Mouse (Mus musculus): ENCODE measurements at regions not wholly inside any gene's neighbourhood (a gene's known extent, or its start where the extent isn't known, plus 50 kb on each side); places are given as distances from the start of the nearest gene placed in this dataset.
A peak's percentile ranks its signal among the peaks of the same experiment; 100 is the strongest.

DNA sequence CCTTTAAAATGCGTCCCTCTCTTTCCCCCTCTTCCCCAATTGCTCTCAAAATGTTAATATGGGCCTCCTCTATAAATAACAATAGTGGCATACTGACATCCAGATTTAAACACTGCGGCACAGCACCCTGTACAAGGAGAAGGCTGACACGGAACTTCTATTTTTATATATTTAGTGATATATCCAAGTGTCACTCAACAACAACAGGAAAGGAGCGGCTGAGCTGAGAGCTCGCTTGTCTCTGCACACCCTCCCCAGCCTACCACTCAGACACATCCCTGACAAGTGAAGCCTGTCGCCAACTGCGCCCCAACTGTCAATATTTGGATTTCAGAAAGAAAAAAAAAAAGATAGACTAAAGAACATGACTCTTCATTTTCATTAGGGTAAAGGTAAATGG is 282.2 kb downstream of the Nuf2 start:
- no peak for TF ChIP-seq CTCF (IDR thresholded peaks at IDR 0.05; ENCODE audit: low read depth, low read length)
- TF ChIP-seq POLR2A (IDR thresholded peaks at IDR 0.05; ENCODE audit: extremely low read depth, insufficient read depth, low read length) = no peak
- WGBS = 59% methylated on average over 7 of the region's 7 CpGs
- DNase-seq (ENCODE audit: extremely low read depth, low read depth, low spot score) = peak; percentile 26

DNA sequence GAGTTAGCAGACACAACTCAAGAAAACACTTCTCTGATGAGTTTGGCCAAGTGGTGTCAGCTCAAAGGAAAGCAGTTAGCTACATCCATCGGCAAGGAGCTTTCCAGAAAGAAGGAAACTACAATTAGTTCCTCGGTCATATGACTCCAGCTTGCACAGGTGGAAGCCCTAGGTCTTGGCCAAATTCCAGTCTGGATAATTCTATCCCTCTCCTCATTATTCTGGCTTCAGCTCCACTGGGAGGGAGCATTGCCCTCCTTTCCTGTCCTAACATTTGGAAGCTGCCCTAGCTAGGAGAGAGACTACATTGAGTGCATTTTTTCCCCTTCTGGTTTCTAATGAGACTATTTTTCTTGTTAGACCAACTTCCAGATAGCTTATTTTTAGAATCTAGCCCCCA is 290.9 kb downstream of the Nuf2 start:
- Histone ChIP-seq H3K4me1 (ENCODE audit: control insufficient read depth, insufficient read depth, low read length) (no peaks in the 10 kb centered on the region), H3K4me3 (ENCODE audit: insufficient read depth, low read depth, low read length) (no peak overlapping the region), H3K9ac (ENCODE audit: low read depth, low read length) (no peak overlapping the region), H3K79me2 (ENCODE audit: control insufficient read depth, insufficient read depth, low read length) (no peaks in the 10 kb centered on the region), H3K27me3 (ENCODE audit: control insufficient read depth, insufficient read depth, low read length) (peaks cover 7% of the 10 kb centered on the region; the same call in 1 of the 2 replicates), H3K36me3 (ENCODE audit: control insufficient read depth, insufficient read depth, low read length) (no peaks in the 10 kb centered on the region), H3K27ac (replicated peaks; ENCODE audit: insufficient read depth, low read depth, low read length) (no peak overlapping the region)
- 91% methylated on average over 2 of the region's 2 CpGs for WGBS
- DNase-seq (ENCODE audit: extremely low read depth, low read depth, low spot score) = no peak
- TF ChIP-seq CTCF (IDR thresholded peaks at IDR 0.05; ENCODE audit: low read depth, low read length) (no peak), POLR2A (IDR thresholded peaks at IDR 0.05; ENCODE audit: extremely low read depth, insufficient read depth, low read length) (no peak)

More for the DNA sequence above, 282.2 kb downstream of the Nuf2 start:
- no peak overlapping the region for H3K9ac ChIP-seq (ENCODE audit: low read depth, low read length)
- no peak overlapping the region for H3K4me3 ChIP-seq (ENCODE audit: insufficient read depth, low read depth, low read length)
- no peaks in the 10 kb centered on the region for H3K79me2 ChIP-seq (ENCODE audit: control insufficient read depth, insufficient read depth, low read length)
- no peaks in the 10 kb centered on the region for H3K36me3 ChIP-seq (ENCODE audit: control insufficient read depth, insufficient read depth, low read length)
- H3K27me3 ChIP-seq (ENCODE audit: control insufficient read depth, insufficient read depth, low read length) = no peaks in the 10 kb centered on the region
- H3K4me1 ChIP-seq (ENCODE audit: control insufficient read depth, insufficient read depth, low read length) = no peaks in the 10 kb centered on the region
- H3K27ac ChIP-seq (replicated peaks; ENCODE audit: insufficient read depth, low read depth, low read length) = no peak overlapping the region

DNA sequence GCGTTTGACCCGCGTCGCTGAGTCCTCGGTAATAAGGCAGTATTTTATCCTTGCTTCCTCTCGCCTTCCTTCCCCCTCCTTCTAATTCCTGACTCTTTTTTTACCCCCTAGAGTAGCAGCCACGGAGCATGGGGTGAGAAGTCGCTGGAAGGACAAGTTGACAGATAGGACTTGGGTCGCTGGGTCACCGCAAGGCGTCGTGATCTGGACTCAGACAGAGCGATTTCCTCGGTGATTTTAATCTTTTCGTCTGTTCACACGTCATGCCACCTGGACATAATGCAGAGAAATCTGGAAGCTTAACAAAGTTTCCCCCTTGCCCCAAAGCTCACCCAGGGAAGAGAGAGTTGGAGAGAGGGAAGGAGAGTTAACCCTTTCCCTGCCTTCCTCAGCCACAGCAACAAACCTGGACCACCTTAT is 292.6 kb downstream of the Nuf2 start:
- Histone ChIP-seq H3K27ac (replicated peaks; ENCODE audit: insufficient read depth, low read depth, low read length) (no peak overlapping the region), H3K4me1 (ENCODE audit: control insufficient read depth, insufficient read depth, low read length) (no peaks in the 10 kb centered on the region), H3K27me3 (ENCODE audit: control insufficient read depth, insufficient read depth, low read length) (peaks cover 7% of the 10 kb centered on the region; the same call in 1 of the 2 replicates), H3K9ac (ENCODE audit: low read depth, low read length) (no peak overlapping the region), H3K4me3 (ENCODE audit: insufficient read depth, low read depth, low read length) (no peak overlapping the region), H3K36me3 (ENCODE audit: control insufficient read depth, insufficient read depth, low read length) (no peaks in the 10 kb centered on the region), H3K79me2 (ENCODE audit: control insufficient read depth, insufficient read depth, low read length) (no peaks in the 10 kb centered on the region)
- TF ChIP-seq CTCF (IDR thresholded peaks at IDR 0.05; ENCODE audit: low read depth, low read length) (no peak), POLR2A (IDR thresholded peaks at IDR 0.05; ENCODE audit: extremely low read depth, insufficient read depth, low read length) (no peak)
- WGBS = 31% methylated on average over 16 of the region's 16 CpGs
- no peak for DNase-seq (ENCODE audit: extremely low read depth, low read depth, low spot score)

DNA sequence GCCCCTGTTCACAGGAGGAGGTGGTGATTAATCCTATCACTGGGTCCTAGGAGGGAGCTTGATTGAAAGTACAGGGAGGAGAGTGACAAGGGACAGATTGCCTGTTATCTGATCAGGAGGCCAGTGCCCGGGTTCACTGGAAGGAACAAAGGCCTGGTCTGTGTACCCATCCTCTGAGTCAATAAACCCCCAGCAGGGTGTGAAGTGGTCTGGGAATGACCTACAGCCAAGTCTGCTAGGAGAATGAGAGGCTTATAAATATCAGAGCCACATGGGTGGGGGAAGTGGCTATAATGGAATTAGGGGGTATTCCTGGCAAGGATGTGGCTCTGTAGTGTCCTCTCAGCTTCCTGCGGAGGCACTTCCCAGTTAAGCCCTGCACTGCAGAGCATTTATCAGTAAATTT is 296.0 kb downstream of the Nuf2 start:
- Histone ChIP-seq H3K4me1 (ENCODE audit: control insufficient read depth, insufficient read depth, low read length) (no peaks in the 10 kb centered on the region), H3K27me3 (ENCODE audit: control insufficient read depth, insufficient read depth, low read length) (peaks cover 7% of the 10 kb centered on the region; the same call in 1 of the 2 replicates), H3K36me3 (ENCODE audit: control insufficient read depth, insufficient read depth, low read length) (no peaks in the 10 kb centered on the region), H3K4me3 (ENCODE audit: insufficient read depth, low read depth, low read length) (no peak overlapping the region), H3K9ac (ENCODE audit: low read depth, low read length) (no peak overlapping the region), H3K27ac (replicated peaks; ENCODE audit: insufficient read depth, low read depth, low read length) (no peak overlapping the region), H3K79me2 (ENCODE audit: control insufficient read depth, insufficient read depth, low read length) (no peaks in the 10 kb centered on the region)
- no peak for TF ChIP-seq CTCF (IDR thresholded peaks at IDR 0.05; ENCODE audit: low read depth, low read length)
- TF ChIP-seq POLR2A (IDR thresholded peaks at IDR 0.05; ENCODE audit: extremely low read depth, insufficient read depth, low read length) = no peak
- no peak for DNase-seq (ENCODE audit: extremely low read depth, low read depth, low spot score)
- 10% methylated on average over 2 of the region's 2 CpGs for WGBS

DNA sequence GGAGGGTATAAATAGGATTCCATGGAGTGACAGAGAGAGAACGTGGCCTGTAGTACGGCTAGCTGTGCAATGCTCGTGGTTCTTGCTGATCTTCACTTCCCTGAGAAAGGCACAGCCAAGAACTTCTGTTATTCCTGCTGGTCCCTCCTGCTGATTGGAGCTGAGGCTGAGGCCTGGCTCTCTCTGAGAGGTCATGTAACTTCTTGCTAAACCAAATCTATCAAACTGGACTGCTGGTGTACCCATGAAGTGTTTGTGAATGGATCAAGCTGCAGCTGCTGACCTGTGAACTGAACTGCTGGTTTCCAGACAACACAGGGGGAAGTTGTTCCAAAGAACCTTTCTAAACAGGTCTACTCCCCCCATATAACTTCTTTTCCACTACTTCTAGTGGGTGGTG is 297.9 kb downstream of the Nuf2 start:
- no peaks in the 10 kb centered on the region for H3K4me1 ChIP-seq (ENCODE audit: control insufficient read depth, insufficient read depth, low read length)
- no peak overlapping the region for H3K4me3 ChIP-seq (ENCODE audit: insufficient read depth, low read depth, low read length)
- H3K27ac ChIP-seq (replicated peaks; ENCODE audit: insufficient read depth, low read depth, low read length) = no peak overlapping the region
- no peak for DNase-seq (ENCODE audit: extremely low read depth, low read depth, low spot score)
- no peaks in the 10 kb centered on the region for H3K27me3 ChIP-seq (ENCODE audit: control insufficient read depth, insufficient read depth, low read length)
- TF ChIP-seq POLR2A (IDR thresholded peaks at IDR 0.05; ENCODE audit: extremely low read depth, insufficient read depth, low read length) (no peak), CTCF (IDR thresholded peaks at IDR 0.05; ENCODE audit: low read depth, low read length) (no peak)
- 74% methylated on average over 3 of the region's 3 CpGs for WGBS
- no peaks in the 10 kb centered on the region for H3K79me2 ChIP-seq (ENCODE audit: control insufficient read depth, insufficient read depth, low read length)
- H3K9ac ChIP-seq (ENCODE audit: low read depth, low read length) = no peak overlapping the region
- H3K36me3 ChIP-seq (ENCODE audit: control insufficient read depth, insufficient read depth, low read length) = no peaks in the 10 kb centered on the region

DNA sequence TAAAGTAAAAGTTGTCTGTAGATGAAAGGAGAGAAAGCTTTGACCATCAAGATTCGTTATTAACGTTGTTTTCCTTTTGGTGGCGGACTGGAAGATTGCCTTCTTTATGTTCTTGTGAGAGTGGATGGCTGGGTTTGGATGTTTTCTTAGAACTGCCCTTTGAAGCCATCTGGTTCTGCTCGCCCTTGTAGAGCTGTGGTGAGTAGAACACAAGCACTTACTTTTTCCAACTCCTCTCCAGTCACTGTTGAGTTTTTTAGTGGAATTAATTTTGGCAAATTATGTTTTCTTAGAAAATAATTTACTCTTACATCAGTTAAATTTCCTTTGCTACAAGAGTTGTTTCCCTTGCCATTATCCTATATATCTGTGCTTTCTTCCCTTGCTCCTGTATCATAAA is 301.2 kb downstream of the Nuf2 start:
- no peak for TF ChIP-seq CTCF (IDR thresholded peaks at IDR 0.05; ENCODE audit: low read depth, low read length)
- no peak for TF ChIP-seq POLR2A (IDR thresholded peaks at IDR 0.05; ENCODE audit: extremely low read depth, insufficient read depth, low read length)

More for the DNA sequence above, 301.2 kb downstream of the Nuf2 start:
- no peak overlapping the region for H3K9ac ChIP-seq (ENCODE audit: low read depth, low read length)
- DNase-seq (ENCODE audit: extremely low read depth, low read depth, low spot score) = no peak
- 75% methylated on average over 4 of the region's 4 CpGs for WGBS
- H3K27me3 ChIP-seq (ENCODE audit: control insufficient read depth, insufficient read depth, low read length) = no peaks in the 10 kb centered on the region
- no peaks in the 10 kb centered on the region for H3K36me3 ChIP-seq (ENCODE audit: control insufficient read depth, insufficient read depth, low read length)
- no peaks in the 10 kb centered on the region for H3K4me1 ChIP-seq (ENCODE audit: control insufficient read depth, insufficient read depth, low read length)
- no peaks in the 10 kb centered on the region for H3K79me2 ChIP-seq (ENCODE audit: control insufficient read depth, insufficient read depth, low read length)
- H3K4me3 ChIP-seq (ENCODE audit: insufficient read depth, low read depth, low read length) = no peak overlapping the region
- H3K27ac ChIP-seq (replicated peaks; ENCODE audit: insufficient read depth, low read depth, low read length) = no peak overlapping the region

Data from liver, adult 2 months (tissue).